Mouse (Mus musculus) liver, embryonic 14.5 days (tissue): ENCODE data around the gene Rassf7. TPM values are rescaled to one million over a fixed set of nuclear protein-coding genes. Genes with fewer than 3 reads are reported as not detected.
A peak's percentile ranks its signal among the peaks of the same experiment; 100 is the strongest.

Source experiments
- ATAC-seq: fragments of 200-750 bp; cut with Nextera tagmentation; 2 replicates; pipeline ENCODE4 v1.8.0; 2017; ENCODE audit warnings: moderate number of reproducible peaks, mild to moderate bottlenecking, moderate library complexity; ENCODE audit not compliant: insufficient read depth
- DNase-seq, 3 experiments: peaks; one replicate each; pipeline ENCODE4 v3.0.0-alpha.2; 2012 to 2013; ENCODE audit warnings: low read depth in 3 of 3, low spot score in 3 of 3
- H3K27ac ChIP-seq: fragments of 300-500 bp; sonication (generic); 2 replicates; pipeline ENCODE4 v1.5.1; 2014; ENCODE audit warnings: moderate library complexity, mild to moderate bottlenecking, control low read depth, inconsistent platforms
- H3K27me3 ChIP-seq: fragments of 300-500 bp; sonication (generic); 2 replicates; pipeline ENCODE4 v1.6.1; 2014; ENCODE audit warnings: mild to moderate bottlenecking, low read length, moderate library complexity; ENCODE audit not compliant: control insufficient read depth, insufficient read depth
- H3K36me3 ChIP-seq: fragments of 300-500 bp; sonication (generic); replicated peaks from 2 replicates; pipeline ENCODE4 v1.6.1; 2014; ENCODE audit warnings: low read depth; ENCODE audit not compliant: control insufficient read depth, insufficient read depth
- H3K4me1 ChIP-seq, 2 experiments: fragments of 200-500 bp in 1 of 2; fragments of 300-500 bp in 1 of 2; sonication (generic) in 1 of 2; replicated peaks; 2 replicates each; pipeline ENCODE4 v1.6.1; 2012 to 2014; ENCODE audit warnings: antibody characterized with exemption in 1 of 2, inconsistent platforms in 1 of 2, low read length in 1 of 2; ENCODE audit not compliant: control insufficient read depth in 2 of 2, insufficient read depth in 2 of 2
- H3K4me2 ChIP-seq: fragments of 300-500 bp; sonication (generic); 2 replicates; pipeline ENCODE4 v1.6.1; 2014; ENCODE audit warnings: low read depth, mild to moderate bottlenecking, control low read depth, moderate library complexity
- H3K4me3 ChIP-seq, 2 experiments: fragments of 200-500 bp in 1 of 2; fragments of 300-500 bp in 1 of 2; sonication (generic) in 1 of 2; 2 replicates each; pipeline ENCODE4 v1.5.1; 2012 to 2014; ENCODE audit warnings: low read depth in 2 of 2, low read length in 2 of 2, mild to moderate bottlenecking in 2 of 2, control low read depth in 1 of 2, inconsistent platforms in 1 of 2, moderate library complexity in 1 of 2; ENCODE audit not compliant: insufficient read depth in 1 of 2
- H3K9ac ChIP-seq: fragments of 300-500 bp; sonication (generic); replicated peaks from 2 replicates; pipeline ENCODE4 v1.6.1; 2014; ENCODE audit warnings: mild to moderate bottlenecking, control low read depth, moderate library complexity
- H3K9me3 ChIP-seq: fragments of 300-500 bp; sonication (generic); 2 replicates; pipeline ENCODE4 v1.6.1; 2016; ENCODE audit warnings: low read length, mixed read lengths; ENCODE audit not compliant: control insufficient read depth
- CTCF ChIP-seq: IDR thresholded peaks from 2 replicates; pipeline ENCODE4 v1.5.1; 2016; ENCODE audit warnings: antibody characterized with exemption, low read depth, control low read depth
- EP300 ChIP-seq: IDR thresholded peaks from 2 replicates; pipeline ENCODE4 v1.6.1; 2016; ENCODE audit warnings: antibody characterized with exemption, low read depth
- WGBS: fragments of 180-500 bp; shearing (Covaris S2); extraction: QIAGEN DNeasy Blood & Tissue Kit; methylation state at CpG from one replicate; pipeline ENCODE4 v1.1.7; 2014; ENCODE audit not compliant: insufficient replicate concordance; 5-methylcytosine and 5-hydroxymethylcytosine counted together
- polyA plus RNA-seq, 2 experiments: library from polyadenylated mRNA; depleted of rRNA in 1 of 2; stranded (reverse) in 1 of 2; unstranded in 1 of 2; fragments of >200 nt; fragmentation: Nextera tagmentation in 1 of 2; extraction: Ambion mirVana in 1 of 2; gene quantifications; 2 replicates each; pipeline versions ENCODE4 v1.2.1 to v1.2.3; 2012 to 2014

Rassf7 gene
- polyA plus RNA-seq, 2 experiments = 16.8 to 21.6 TPM

DNA sequence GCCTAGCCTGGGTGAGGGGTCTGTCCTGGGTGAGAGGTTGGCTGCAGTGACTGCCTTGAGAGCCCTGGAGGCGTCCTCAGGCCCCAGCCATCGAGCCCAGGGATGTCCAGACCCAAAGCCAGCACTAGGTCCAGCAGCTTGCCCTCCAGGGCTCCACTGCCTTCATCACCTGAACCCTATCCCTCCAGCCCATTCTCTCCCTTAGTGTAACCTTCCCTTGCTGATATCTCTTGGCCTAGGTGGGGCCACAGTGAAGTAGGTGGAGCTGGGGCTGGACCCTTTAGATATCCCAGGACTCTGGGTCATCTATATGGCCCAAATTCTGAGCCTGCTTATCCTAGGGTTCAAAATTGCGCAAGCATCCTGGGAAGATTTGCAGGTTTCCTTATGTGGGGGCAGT lies 6.1 kb upstream of the Rassf7 start:
- Histone ChIP-seq H3K36me3 (no peaks in the 10 kb centered on the region), H3K9ac (peak overlapping the region; percentile 55), H3K4me3 (peak overlapping the region in 1 of 2 experiments; percentile 14; a peak in 2 of 4 replicates), H3K27ac (peak overlapping the region; percentile 83), H3K9me3 (no peaks in the 10 kb centered on the region), H3K27me3 (no peaks in the 10 kb centered on the region), H3K4me1 (peaks cover 48 to 67% of the 10 kb centered on the region in 2 experiments), H3K4me2 (peak overlapping the region; percentile 61)
- 42% methylated on average over 3 of the region's 3 CpGs for WGBS
- DNase-seq (peak; percentile 66 to 77 (median 71)), ATAC-seq (peak; percentile 92)
- TF ChIP-seq EP300 (peak; percentile 78), CTCF (no peak)

DNA sequence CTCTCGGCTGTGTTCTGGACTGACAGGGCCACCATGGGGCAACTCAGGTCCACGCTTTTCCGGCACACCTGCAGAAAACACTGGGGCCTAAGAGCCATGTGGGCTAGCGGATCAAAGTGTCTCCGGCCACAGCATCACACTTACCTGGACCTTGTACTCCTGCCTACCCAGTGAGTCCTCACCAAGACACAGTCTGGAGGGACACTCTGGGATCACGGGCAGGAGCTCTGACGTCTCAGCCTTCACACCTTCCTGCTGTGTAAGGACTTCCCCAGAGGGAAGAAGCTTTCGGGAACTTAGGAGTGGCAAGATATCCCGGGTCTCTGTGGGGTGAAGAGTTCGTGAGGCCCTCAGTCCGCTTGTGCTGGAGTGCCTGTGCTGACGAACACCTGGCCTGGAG lies 5.5 kb upstream of the Rassf7 start:
- TF ChIP-seq EP300 = no peak
- TF ChIP-seq CTCF = no peak
- peak overlapping the region; percentile 61 for H3K4me2 ChIP-seq
- no peak overlapping the region for H3K4me3 ChIP-seq
- DNase-seq (no peak), ATAC-seq (no peak)
- H3K27me3 ChIP-seq = no peaks in the 10 kb centered on the region
- peaks cover 52 to 68% of the 10 kb centered on the region in 2 experiments for H3K4me1 ChIP-seq
- 77% methylated on average over 12 of the region's 12 CpGs for WGBS
- peak overlapping the region; percentile 83 for H3K27ac ChIP-seq
- H3K9ac ChIP-seq = peak overlapping the region; percentile 4; the same call in 1 of the 2 replicates
- H3K9me3 ChIP-seq = no peaks in the 10 kb centered on the region
- no peaks in the 10 kb centered on the region for H3K36me3 ChIP-seq

DNA sequence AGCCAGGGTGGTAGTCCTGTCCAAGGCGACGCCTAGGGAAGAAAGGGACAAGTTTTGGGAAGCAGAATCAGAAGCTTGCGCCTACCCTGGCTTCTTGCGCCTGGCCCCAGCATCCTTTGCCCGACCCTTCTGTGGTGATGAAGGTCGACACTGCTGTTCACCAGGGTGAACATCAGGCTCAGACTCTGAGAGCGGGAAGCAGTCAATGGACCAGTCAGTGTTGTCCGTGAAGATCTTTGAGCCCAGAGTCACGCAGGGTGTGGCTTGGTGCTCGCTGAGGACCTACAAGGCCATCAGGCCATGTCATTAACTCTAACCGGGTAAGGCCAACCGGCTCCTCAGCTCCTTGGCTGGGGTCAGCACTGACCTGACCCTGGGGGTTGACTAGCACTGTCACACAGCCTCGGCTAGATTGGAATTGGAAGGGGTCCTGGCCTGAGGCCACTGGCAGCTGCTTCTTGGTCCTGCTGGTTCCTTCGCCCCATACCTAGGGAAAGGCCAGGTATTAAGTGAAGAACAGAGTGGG lies 5.0 kb upstream of the Rassf7 start:
- Histone ChIP-seq H3K9ac (no peak overlapping the region; the same call in none of the 2 replicates), H3K4me2 (no peak overlapping the region), H3K36me3 (no peaks in the 10 kb centered on the region), H3K27ac (peak overlapping the region; percentile 83), H3K4me1 (peaks cover 53 to 70% of the 10 kb centered on the region in 2 experiments), H3K9me3 (no peaks in the 10 kb centered on the region), H3K4me3 (no peak overlapping the region), H3K27me3 (no peaks in the 10 kb centered on the region)
- DNase-seq (no peak), ATAC-seq (no peak)
- TF ChIP-seq CTCF (no peak), EP300 (no peak)
- WGBS = 84% methylated on average over 14 of the region's 14 CpGs

DNA sequence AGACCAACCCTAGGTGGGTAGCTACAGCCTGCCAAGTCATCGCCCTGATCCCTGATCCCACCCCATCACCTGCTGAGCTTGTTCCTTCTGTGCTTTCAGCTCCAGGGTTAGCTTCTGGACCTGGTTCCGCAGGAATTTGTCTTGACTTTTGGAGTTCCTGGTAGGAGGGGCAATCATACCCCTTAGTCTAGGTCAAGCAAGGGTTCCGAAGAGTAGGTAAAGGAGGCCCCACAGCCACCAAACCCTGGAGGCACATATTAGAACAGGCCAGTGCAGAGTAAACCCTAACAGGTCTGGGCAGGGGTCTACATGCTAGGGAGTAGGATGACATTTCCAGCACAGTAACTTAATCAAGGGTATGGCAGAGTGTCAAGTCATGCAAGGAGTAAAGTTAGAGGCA lies 2.5 kb upstream of the Rassf7 start:
- ATAC-seq = no peak
- DNase-seq = no peak
- no peak for TF ChIP-seq EP300
- no peak for TF ChIP-seq CTCF
- Histone ChIP-seq H3K9me3 (no peaks in the 10 kb centered on the region), H3K27me3 (no peaks in the 10 kb centered on the region), H3K9ac (no peak overlapping the region), H3K36me3 (no peaks in the 10 kb centered on the region; the same call in 1 of the 2 replicates), H3K4me2 (no peak overlapping the region), H3K4me1 (peaks cover 42 to 62% of the 10 kb centered on the region in 2 experiments), H3K4me3 (no peak overlapping the region), H3K27ac (no peak overlapping the region)
- WGBS = 85% methylated on average over 3 of the region's 3 CpGs

DNA sequence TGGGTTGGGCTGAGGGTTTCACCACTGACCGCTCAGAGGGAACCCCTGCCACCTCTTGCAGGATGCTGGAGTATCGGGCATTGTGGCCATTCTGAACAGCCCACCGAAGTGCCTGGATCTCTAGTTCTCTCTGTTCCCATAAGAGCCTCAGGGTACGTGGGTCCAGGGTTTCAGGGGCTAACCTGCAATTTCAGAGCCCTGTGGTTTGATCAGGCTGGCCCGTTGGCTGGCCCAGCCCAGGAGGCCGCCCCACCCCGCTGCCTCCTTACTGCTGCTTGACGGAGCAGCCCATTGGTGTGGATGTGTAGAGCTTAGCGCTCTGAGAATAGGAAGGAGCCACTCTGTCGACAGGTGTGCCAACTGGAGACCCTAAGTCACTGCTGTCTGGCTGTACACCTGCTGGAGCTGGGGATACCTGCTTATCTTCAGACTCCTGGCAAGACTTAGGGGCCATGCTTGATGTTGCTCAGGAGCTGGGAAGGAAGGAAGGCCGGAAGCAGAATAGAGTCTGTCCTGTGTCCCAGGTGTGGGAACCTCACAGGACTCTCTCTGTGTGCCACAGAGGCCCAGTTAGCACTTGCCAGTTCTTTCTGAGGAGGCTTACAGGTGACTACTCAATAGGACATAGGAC lies 1.9 kb upstream of the Rassf7 start, which contains the start of gene Lmntd2:
Gene Lmntd2, minus strand, starts transcription at position 476 of the 631 bp plus-strand sequence.
- no peak for TF ChIP-seq CTCF
- TF ChIP-seq EP300 = no peak
- ATAC-seq (no peak), DNase-seq (no peak)
- Histone ChIP-seq H3K36me3 (no peaks in the 10 kb centered on the region; the same call in 1 of the 2 replicates), H3K4me2 (peak within 1 kb of the TSS; percentile 74), H3K9ac (peak within 1 kb of the TSS; percentile 48; the same call in 1 of the 2 replicates), H3K27ac (peak within 1 kb of the TSS; percentile 71), H3K4me3 (peak within 1 kb of the TSS; percentile 60 to 63; a peak in 3 of 4 replicates), H3K9me3 (no peaks in the 10 kb centered on the region), H3K4me1 (peaks cover 37 to 57% of the 10 kb centered on the region in 2 experiments), H3K27me3 (no peaks in the 10 kb centered on the region)
- WGBS = 87% methylated on average over 11 of the region's 11 CpGs
